Mouse (Mus musculus): ENCODE measurements around the gene Ephb3. TPM values are rescaled to one million over a fixed set of nuclear protein-coding genes. Genes with fewer than 3 reads are reported as not detected.

The Ephb3 gene
- polyA plus RNA-seq, 1 experiment from 2014 or later = 7.0 TPM

- Histone ChIP-seq H3K27me3 (replicated peaks; ENCODE audit: control insufficient read depth, insufficient read depth, low read length) (no peaks in the 10 kb centered on the region), H3K4me2 (ENCODE audit: low read length) (no peak overlapping the region), H3K27ac (ENCODE audit: low read length) (peak overlapping the region; percentile 7; the same call in 1 of the 2 replicates), H3K9ac (replicated peaks; ENCODE audit: low read depth, low read length) (no peak overlapping the region), H3K36me3 (ENCODE audit: control insufficient read depth, insufficient read depth) (no peaks in the 10 kb centered on the region), H3K4me1 (replicated peaks; ENCODE audit: control insufficient read depth, insufficient read depth, low read length) (no peaks in the 10 kb centered on the region), H3K4me3 (replicated peaks; ENCODE audit: low read length) (no peak overlapping the region), H3K9me3 (ENCODE audit: control insufficient read depth, low read length) (no peaks in the 10 kb centered on the region)
- WGBS = 37% methylated on average over 7 of the region's 7 CpGs
- ATAC-seq = no peak
Observed at GRCm38 (mm10) chr16:21187568-21187967, 17.0 kb upstream of the Ephb3 start.

GRCm38 (mm10) chr16:21188345-21188744 is 16.2 kb upstream of the Ephb3 start:
- 75% methylated on average over 3 of the region's 3 CpGs for WGBS
- H3K4me3 ChIP-seq (replicated peaks; ENCODE audit: low read length) = no peak overlapping the region
- no peak overlapping the region for H3K4me2 ChIP-seq (ENCODE audit: low read length)
- no peak overlapping the region for H3K27ac ChIP-seq (ENCODE audit: low read length)
- H3K9me3 ChIP-seq (ENCODE audit: control insufficient read depth, low read length) = no peaks in the 10 kb centered on the region
- no peak overlapping the region for H3K9ac ChIP-seq (replicated peaks; ENCODE audit: low read depth, low read length)
- H3K36me3 ChIP-seq (ENCODE audit: control insufficient read depth, insufficient read depth) = no peaks in the 10 kb centered on the region
- no peaks in the 10 kb centered on the region for H3K27me3 ChIP-seq (replicated peaks; ENCODE audit: control insufficient read depth, insufficient read depth, low read length)
- no peaks in the 10 kb centered on the region for H3K4me1 ChIP-seq (replicated peaks; ENCODE audit: control insufficient read depth, insufficient read depth, low read length)
- no peak for ATAC-seq

- Histone ChIP-seq H3K9ac (replicated peaks; ENCODE audit: low read depth, low read length) (no peak overlapping the region), H3K4me1 (replicated peaks; ENCODE audit: control insufficient read depth, insufficient read depth, low read length) (no peaks in the 10 kb centered on the region), H3K36me3 (ENCODE audit: control insufficient read depth, insufficient read depth) (no peaks in the 10 kb centered on the region), H3K4me3 (replicated peaks; ENCODE audit: low read length) (no peak overlapping the region), H3K27me3 (replicated peaks; ENCODE audit: control insufficient read depth, insufficient read depth, low read length) (no peaks in the 10 kb centered on the region), H3K27ac (ENCODE audit: low read length) (no peak overlapping the region), H3K4me2 (ENCODE audit: low read length) (no peak overlapping the region), H3K9me3 (ENCODE audit: control insufficient read depth, low read length) (no peaks in the 10 kb centered on the region)
- no peak for ATAC-seq
- WGBS = 61% methylated on average over 14 of the region's 14 CpGs
Observed at GRCm38 (mm10) chr16:21191569-21191968, 13.0 kb upstream of the Ephb3 start.

GRCm38 (mm10) chr16:21192509-21193354 is 11.8 kb upstream of the Ephb3 start:
- no peak overlapping the region for H3K4me2 ChIP-seq (ENCODE audit: low read length)
- H3K27me3 ChIP-seq (replicated peaks; ENCODE audit: control insufficient read depth, insufficient read depth, low read length) = no peaks in the 10 kb centered on the region
- no peaks in the 10 kb centered on the region for H3K36me3 ChIP-seq (ENCODE audit: control insufficient read depth, insufficient read depth)
- H3K9me3 ChIP-seq (ENCODE audit: control insufficient read depth, low read length) = no peaks in the 10 kb centered on the region
- H3K4me3 ChIP-seq (replicated peaks; ENCODE audit: low read length) = no peak overlapping the region
- ATAC-seq = peak; percentile 77
- H3K9ac ChIP-seq (replicated peaks; ENCODE audit: low read depth, low read length) = no peak overlapping the region
- no peak overlapping the region for H3K27ac ChIP-seq (ENCODE audit: low read length)
- WGBS = 38% methylated on average over 7 of the region's 7 CpGs
- no peaks in the 10 kb centered on the region for H3K4me1 ChIP-seq (replicated peaks; ENCODE audit: control insufficient read depth, insufficient read depth, low read length)

- no peak overlapping the region for H3K9ac ChIP-seq (replicated peaks; ENCODE audit: low read depth, low read length)
- no peak overlapping the region for H3K4me3 ChIP-seq (replicated peaks; ENCODE audit: low read length)
- no peaks in the 10 kb centered on the region for H3K36me3 ChIP-seq (ENCODE audit: control insufficient read depth, insufficient read depth)
- no peak overlapping the region for H3K4me2 ChIP-seq (ENCODE audit: low read length)
- no peaks in the 10 kb centered on the region for H3K4me1 ChIP-seq (replicated peaks; ENCODE audit: control insufficient read depth, insufficient read depth, low read length)
- no peak overlapping the region for H3K27ac ChIP-seq (ENCODE audit: low read length)
- 90% methylated on average over 12 of the region's 12 CpGs for WGBS
- ATAC-seq = no peak
- H3K9me3 ChIP-seq (ENCODE audit: control insufficient read depth, low read length) = no peaks in the 10 kb centered on the region
- no peaks in the 10 kb centered on the region for H3K27me3 ChIP-seq (replicated peaks; ENCODE audit: control insufficient read depth, insufficient read depth, low read length)
Observed at GRCm38 (mm10) chr16:21194182-21194581, 10.4 kb upstream of the Ephb3 start.

GRCm38 (mm10) chr16:21195260-21195866 is 9.2 kb upstream of the Ephb3 start:
- no peaks in the 10 kb centered on the region for H3K9me3 ChIP-seq (ENCODE audit: control insufficient read depth, low read length)
- WGBS = 67% methylated on average over 8 of the region's 8 CpGs
- no peaks in the 10 kb centered on the region for H3K4me1 ChIP-seq (replicated peaks; ENCODE audit: control insufficient read depth, insufficient read depth, low read length)
- ATAC-seq = no peak
- no peaks in the 10 kb centered on the region for H3K36me3 ChIP-seq (ENCODE audit: control insufficient read depth, insufficient read depth)
- H3K4me2 ChIP-seq (ENCODE audit: low read length) = no peak overlapping the region
- H3K27me3 ChIP-seq (replicated peaks; ENCODE audit: control insufficient read depth, insufficient read depth, low read length) = no peaks in the 10 kb centered on the region
- no peak overlapping the region for H3K4me3 ChIP-seq (replicated peaks; ENCODE audit: low read length)
- H3K9ac ChIP-seq (replicated peaks; ENCODE audit: low read depth, low read length) = no peak overlapping the region
- H3K27ac ChIP-seq (ENCODE audit: low read length) = no peak overlapping the region

- WGBS = 92% methylated on average over 3 of the region's 3 CpGs
- Histone ChIP-seq H3K4me2 (ENCODE audit: low read length) (no peak overlapping the region), H3K9me3 (ENCODE audit: control insufficient read depth, low read length) (no peaks in the 10 kb centered on the region), H3K36me3 (ENCODE audit: control insufficient read depth, insufficient read depth) (no peaks in the 10 kb centered on the region), H3K4me3 (replicated peaks; ENCODE audit: low read length) (no peak overlapping the region), H3K9ac (replicated peaks; ENCODE audit: low read depth, low read length) (no peak overlapping the region), H3K4me1 (replicated peaks; ENCODE audit: control insufficient read depth, insufficient read depth, low read length) (no peaks in the 10 kb centered on the region), H3K27me3 (replicated peaks; ENCODE audit: control insufficient read depth, insufficient read depth, low read length) (no peaks in the 10 kb centered on the region), H3K27ac (ENCODE audit: low read length) (no peak overlapping the region)
- ATAC-seq = no peak
Observed at GRCm38 (mm10) chr16:21196576-21196975, 8.0 kb upstream of the Ephb3 start.

GRCm38 (mm10) chr16:21197542-21197941 is 7.0 kb upstream of the Ephb3 start:
- Histone ChIP-seq H3K4me1 (replicated peaks; ENCODE audit: control insufficient read depth, insufficient read depth, low read length) (no peaks in the 10 kb centered on the region), H3K9ac (replicated peaks; ENCODE audit: low read depth, low read length) (no peak overlapping the region), H3K9me3 (ENCODE audit: control insufficient read depth, low read length) (no peaks in the 10 kb centered on the region), H3K4me3 (replicated peaks; ENCODE audit: low read length) (no peak overlapping the region), H3K27me3 (replicated peaks; ENCODE audit: control insufficient read depth, insufficient read depth, low read length) (0 out of 2 replicates have a peak, but pooled peaks cover 5% of the 10 kb centered on the region), H3K36me3 (ENCODE audit: control insufficient read depth, insufficient read depth) (no peaks in the 10 kb centered on the region), H3K27ac (ENCODE audit: low read length) (no peak overlapping the region), H3K4me2 (ENCODE audit: low read length) (no peak overlapping the region)
- no peak for ATAC-seq
- WGBS = 94% methylated on average over 4 of the region's 4 CpGs

- 88% methylated on average over 7 of the region's 7 CpGs for WGBS
Observed at GRCm38 (mm10) chr16:21198006-21198405, 6.5 kb upstream of the Ephb3 start.

More at GRCm38 (mm10) chr16:21198006-21198405, 6.5 kb upstream of the Ephb3 start:
- Histone ChIP-seq H3K4me2 (ENCODE audit: low read length) (no peak overlapping the region), H3K9ac (replicated peaks; ENCODE audit: low read depth, low read length) (no peak overlapping the region), H3K9me3 (ENCODE audit: control insufficient read depth, low read length) (no peaks in the 10 kb centered on the region), H3K4me3 (replicated peaks; ENCODE audit: low read length) (no peak overlapping the region), H3K4me1 (replicated peaks; ENCODE audit: control insufficient read depth, insufficient read depth, low read length) (no peaks in the 10 kb centered on the region), H3K36me3 (ENCODE audit: control insufficient read depth, insufficient read depth) (no peaks in the 10 kb centered on the region), H3K27ac (ENCODE audit: low read length) (no peak overlapping the region), H3K27me3 (replicated peaks; ENCODE audit: control insufficient read depth, insufficient read depth, low read length) (0 out of 2 replicates have a peak, but pooled peaks cover 5% of the 10 kb centered on the region)
- no peak for ATAC-seq
